Mouse (Mus musculus) frontal cortex, adult 2 months (tissue): Measurements from ENCODE around the gene Cypt15. TPM values are rescaled to one million over a fixed set of nuclear protein-coding genes. Genes with fewer than 3 reads are reported as not detected.
"Not testable (repeated sequence)": the region's sequence is repeated elsewhere in the genome, so short reads cannot be mapped to it uniquely, and the experiment has no call there.

Experiments
- DNase-seq, 2 experiments: peaks; one replicate each; pipeline ENCODE4 v3.0.0; 2022; ENCODE audit warnings: low spot score in 1 of 2; ENCODE audit errors: extremely low spot score in 1 of 2
- polyA plus RNA-seq: library from polyadenylated mRNA; depleted of rRNA; stranded (reverse); fragments of >200 nt; gene quantifications from 2 replicates; pipeline ENCODE4 v1.2.3, GENCODE M21; 2012; rRNA removed

Gene Cypt15
- polyA plus RNA-seq: not detected in 2 replicates

DNA sequence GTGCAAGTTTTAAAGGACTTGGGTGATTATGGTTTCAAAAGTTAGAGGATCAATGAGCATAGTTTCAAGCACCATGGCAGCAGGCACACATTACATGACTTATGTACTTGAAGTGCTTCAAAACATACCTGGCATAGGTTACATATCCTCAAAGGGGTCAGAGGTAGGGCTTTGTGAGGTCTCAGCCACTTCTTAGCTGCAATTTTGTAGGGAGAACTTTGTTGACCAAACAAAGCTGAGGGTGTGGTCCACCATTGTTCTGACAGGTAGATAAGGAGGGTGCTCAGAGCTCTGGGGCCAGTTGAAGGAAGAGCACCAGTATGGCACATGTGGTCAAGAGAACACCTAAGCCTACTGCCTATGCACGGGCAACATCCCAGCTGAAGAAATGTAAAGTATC, at the start of gene Cypt15:
Gene Cypt15 (plus strand): TSS at position 301 of the 400 bp plus-strand sequence.
- DNase-seq: not testable (repeated sequence)

DNA sequence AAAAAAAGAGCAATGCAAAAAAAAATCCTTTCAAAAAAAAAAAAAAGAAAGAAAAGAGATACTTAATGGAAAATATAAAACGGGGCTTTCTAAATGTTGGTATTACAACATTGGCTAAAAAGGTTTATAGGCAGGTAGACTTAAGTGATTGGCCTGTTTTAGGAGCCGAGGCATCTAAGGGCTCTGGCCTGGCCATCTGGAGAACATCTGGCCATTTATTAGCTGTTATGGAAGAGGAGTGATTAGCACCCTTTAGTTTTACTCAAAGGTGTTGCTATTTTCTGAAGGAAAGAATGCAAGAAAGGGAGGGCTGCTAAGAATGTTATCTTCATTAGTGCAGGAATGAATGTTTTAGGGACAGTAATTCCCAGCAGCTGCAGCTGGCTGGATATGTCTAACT, 24.9 kb downstream of the Cypt15 start:
- DNase-seq: no peak

DNA sequence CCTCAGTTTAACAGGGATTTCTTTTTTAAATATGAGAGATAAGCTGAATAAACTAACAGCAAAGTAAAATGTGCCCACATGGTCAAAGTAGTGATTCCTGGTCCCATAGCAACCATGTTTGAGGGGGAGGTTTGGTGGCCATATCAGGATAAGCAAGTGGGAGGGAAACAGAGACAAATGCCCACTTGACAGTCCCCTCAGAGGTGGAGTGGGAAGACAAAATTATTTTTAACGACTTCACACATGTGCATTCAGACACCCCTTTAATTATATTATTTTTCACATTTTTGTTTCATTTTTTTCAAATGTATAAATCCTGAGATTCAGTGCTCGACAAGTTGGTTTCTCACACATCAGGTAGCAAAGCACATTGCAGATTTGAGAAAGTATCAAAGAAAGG, 32.8 kb downstream of the Cypt15 start:
- DNase-seq: peak; percentile 14 to 16

DNA sequence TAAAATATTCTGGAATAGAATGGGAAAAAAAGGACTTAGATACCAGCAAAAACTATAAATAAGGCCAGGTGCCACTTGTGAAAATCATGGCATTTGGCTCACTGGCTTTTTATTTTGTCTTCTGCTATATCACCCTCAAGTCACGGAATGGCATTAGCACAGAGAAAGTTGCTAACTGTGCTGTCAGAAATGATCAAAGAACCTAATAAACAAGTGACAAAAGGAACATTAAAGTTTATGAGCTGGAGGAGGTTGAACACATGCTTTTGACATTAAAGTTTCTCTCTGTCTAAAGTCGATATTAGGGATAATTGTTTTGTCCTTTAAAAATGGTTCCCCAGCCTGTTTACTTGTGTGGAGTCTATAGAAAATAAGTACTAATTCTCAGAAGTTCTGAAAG, 37.7 kb downstream of the Cypt15 start:
- DNase-seq: no peak
